Mouse (Mus musculus): ENCODE results near the gene Cdh13. TPM values are rescaled to one million over a fixed set of nuclear protein-coding genes. Genes with fewer than 3 reads are reported as not detected.

The Cdh13 gene
- polyA plus RNA-seq, 1 experiment from 2014 or later = 3.5 TPM

DNA sequence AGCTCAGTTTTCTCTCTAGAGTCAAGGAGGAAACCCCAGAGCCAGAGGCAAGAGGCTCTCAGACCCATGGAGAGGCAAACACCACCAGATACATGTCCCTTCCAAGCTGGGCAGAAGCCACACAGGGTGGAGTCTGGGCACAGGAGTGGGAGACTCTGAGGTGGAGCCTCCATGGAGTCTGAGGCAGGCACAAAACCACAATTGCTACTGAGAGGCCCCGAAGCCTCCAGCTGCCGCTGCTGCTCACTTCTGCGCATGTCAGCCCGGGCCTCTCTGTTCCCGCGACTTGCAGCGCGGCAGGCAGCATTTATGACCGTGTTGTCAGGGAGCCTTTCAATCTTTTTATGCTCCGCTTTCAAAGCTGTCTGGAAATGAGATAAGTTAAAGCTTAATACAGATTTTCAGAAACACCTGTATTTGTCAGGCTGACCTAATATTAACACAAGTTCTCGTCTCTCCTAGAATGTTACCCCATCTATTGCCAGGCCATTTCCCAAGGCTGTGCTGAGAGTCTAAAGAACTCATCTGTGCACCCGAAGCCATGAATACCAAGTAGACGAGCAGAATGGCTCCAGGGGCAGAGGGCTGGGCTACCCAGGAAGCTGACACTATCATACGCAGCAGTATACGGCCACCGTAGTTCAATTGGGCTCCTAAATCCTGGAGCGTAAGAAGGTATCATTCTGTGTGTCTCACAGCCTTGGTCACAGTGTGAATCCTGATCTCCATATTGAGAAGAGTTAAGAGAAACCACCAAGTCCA lies 30.1 kb downstream of the Cdh13 start:
- Histone ChIP-seq H3K4me2 (no peak overlapping the region), H3K27ac (no peak overlapping the region), H3K4me3 (no peak overlapping the region), H3K9ac (no peak overlapping the region), H3K36me3 (no peaks in the 10 kb centered on the region), H3K4me1 (no peaks in the 10 kb centered on the region), H3K27me3 (no peaks in the 10 kb centered on the region), H3K9me3 (no peaks in the 10 kb centered on the region)
- WGBS = 58% methylated on average over 17 of the region's 17 CpGs
- ATAC-seq (ENCODE audit: borderline replicate concordance, extremely low read depth, low FRiP score, low TSS enrichment) = no peak

DNA sequence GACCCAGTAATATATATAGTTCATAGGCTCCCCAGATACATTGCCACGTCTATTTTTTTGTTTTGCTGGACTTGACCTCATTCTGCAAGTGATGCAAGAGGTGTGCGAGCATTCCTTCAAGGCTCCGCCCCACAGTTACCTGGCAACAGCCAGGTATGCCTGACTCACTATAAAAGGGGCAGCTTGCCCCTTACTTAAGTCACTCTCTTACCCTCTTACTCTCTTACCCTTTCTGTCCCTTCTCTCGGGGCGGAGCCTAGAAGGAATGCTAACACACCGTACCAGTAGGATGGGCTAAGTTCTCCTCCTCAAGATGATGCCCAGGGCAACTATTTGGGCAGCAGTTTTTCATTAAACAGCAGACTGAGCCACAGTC lies 30.6 kb downstream of the Cdh13 start:
- Histone ChIP-seq H3K9me3 (no peaks in the 10 kb centered on the region), H3K27me3 (no peaks in the 10 kb centered on the region), H3K4me2 (no peak overlapping the region), H3K36me3 (no peaks in the 10 kb centered on the region), H3K27ac (no peak overlapping the region), H3K9ac (no peak overlapping the region), H3K4me3 (no peak overlapping the region), H3K4me1 (no peaks in the 10 kb centered on the region)
- no peak for ATAC-seq (ENCODE audit: borderline replicate concordance, extremely low read depth, low FRiP score, low TSS enrichment)
- 65% methylated on average over 6 of the region's 6 CpGs for WGBS

DNA sequence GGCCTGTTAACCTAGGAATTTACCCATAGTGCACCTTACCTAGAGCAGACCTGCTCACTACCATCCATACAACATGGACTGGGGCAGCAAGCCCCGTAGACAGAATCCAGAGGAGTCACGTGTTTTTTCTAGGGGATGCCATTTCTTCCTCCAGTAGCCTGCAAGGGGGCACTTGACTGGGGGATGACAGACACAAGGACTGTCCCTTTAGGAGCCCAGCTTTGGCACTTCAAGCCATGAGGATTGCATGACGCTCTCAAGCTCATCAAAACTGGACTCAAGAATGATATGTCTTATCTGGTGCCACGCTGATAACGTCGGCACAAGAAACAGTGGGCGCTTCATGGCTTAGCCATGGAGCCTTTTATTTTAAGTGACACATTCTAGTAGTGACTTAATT lies 31.4 kb downstream of the Cdh13 start:
- no peaks in the 10 kb centered on the region for H3K4me1 ChIP-seq
- ATAC-seq (ENCODE audit: borderline replicate concordance, extremely low read depth, low FRiP score, low TSS enrichment) = no peak
- no peak overlapping the region for H3K4me2 ChIP-seq
- H3K9me3 ChIP-seq = no peaks in the 10 kb centered on the region
- H3K9ac ChIP-seq = no peak overlapping the region
- WGBS = 81% methylated on average over 7 of the region's 7 CpGs
- H3K4me3 ChIP-seq = no peak overlapping the region
- no peaks in the 10 kb centered on the region for H3K36me3 ChIP-seq
- H3K27me3 ChIP-seq = no peaks in the 10 kb centered on the region
- no peak overlapping the region for H3K27ac ChIP-seq

DNA sequence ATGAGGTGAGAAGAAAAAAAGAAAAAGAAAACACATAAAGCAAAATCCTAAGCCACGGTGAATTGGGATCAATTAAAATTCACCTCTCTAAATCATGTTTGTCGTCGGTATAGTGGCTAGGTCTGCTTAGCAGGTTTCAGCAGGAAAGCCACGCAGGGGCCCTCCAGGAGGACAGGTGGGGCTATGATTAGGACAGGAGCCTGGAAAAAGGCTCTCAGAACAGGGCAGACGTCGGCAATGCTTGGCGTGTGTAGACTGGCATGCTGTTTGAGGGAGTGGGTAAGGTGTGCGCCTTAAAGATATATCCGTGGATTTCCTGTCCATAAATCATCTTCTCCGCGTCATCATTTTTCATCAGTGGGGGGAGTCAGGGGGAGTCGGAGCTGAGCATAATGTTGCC lies 32.9 kb downstream of the Cdh13 start:
- Histone ChIP-seq H3K4me1 (no peaks in the 10 kb centered on the region), H3K9ac (no peak overlapping the region), H3K9me3 (no peaks in the 10 kb centered on the region), H3K4me2 (no peak overlapping the region), H3K27me3 (no peaks in the 10 kb centered on the region), H3K4me3 (no peak overlapping the region), H3K27ac (no peak overlapping the region), H3K36me3 (no peaks in the 10 kb centered on the region)
- 68% methylated on average over 12 of the region's 12 CpGs for WGBS
- no peak for ATAC-seq (ENCODE audit: borderline replicate concordance, extremely low read depth, low FRiP score, low TSS enrichment)

DNA sequence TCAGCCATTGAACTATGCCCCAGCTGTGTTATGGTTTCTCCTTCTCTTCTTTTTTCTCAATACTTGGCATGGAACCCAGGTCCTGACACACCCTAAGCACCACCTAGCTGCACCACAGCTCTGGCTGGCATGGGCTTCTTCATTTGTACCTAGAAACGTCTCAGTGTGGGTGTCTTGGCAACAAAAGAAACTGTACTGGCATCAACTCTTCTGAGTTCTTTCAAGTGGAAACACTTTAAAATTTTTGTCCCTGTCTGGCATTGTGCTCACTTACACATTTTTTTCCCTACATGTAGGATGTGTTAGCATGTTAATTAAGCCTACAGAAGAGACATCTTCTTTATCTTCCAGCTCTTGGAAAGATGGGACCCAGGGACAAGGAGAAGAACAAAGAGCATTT lies 37.0 kb downstream of the Cdh13 start:
- Histone ChIP-seq H3K4me3 (no peak overlapping the region), H3K4me1 (no peaks in the 10 kb centered on the region), H3K9ac (no peak overlapping the region), H3K36me3 (no peaks in the 10 kb centered on the region), H3K4me2 (no peak overlapping the region), H3K27ac (no peak overlapping the region), H3K9me3 (no peaks in the 10 kb centered on the region), H3K27me3 (no peaks in the 10 kb centered on the region)
- WGBS = 65% methylated on average over 1 of the region's 1 CpGs
- ATAC-seq (ENCODE audit: borderline replicate concordance, extremely low read depth, low FRiP score, low TSS enrichment) = no peak

DNA sequence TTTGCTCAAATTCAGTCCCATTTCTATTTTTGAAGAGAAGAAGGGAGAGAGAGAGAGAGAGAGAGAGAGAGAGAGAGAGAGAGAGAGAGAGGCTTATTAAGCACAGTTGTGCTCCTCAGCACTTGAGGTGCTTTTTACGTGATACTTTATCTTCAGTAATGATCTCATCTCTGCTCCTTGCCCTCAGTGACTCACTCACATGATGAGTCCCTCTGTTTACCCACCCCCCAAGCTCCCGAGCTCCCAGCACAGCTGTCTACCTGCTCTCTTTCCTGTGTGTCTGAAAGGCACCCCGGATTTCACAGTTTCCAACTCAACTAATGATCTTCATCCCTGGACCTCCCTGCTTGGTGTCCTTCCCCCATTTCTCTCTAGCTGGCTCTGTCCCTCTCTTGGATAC lies 39.9 kb downstream of the Cdh13 start:
- H3K36me3 ChIP-seq = no peaks in the 10 kb centered on the region
- no peak overlapping the region for H3K27ac ChIP-seq
- no peaks in the 10 kb centered on the region for H3K4me1 ChIP-seq
- 55% methylated on average over 3 of the region's 3 CpGs for WGBS
- no peaks in the 10 kb centered on the region for H3K9me3 ChIP-seq
- no peaks in the 10 kb centered on the region for H3K27me3 ChIP-seq
- no peak overlapping the region for H3K4me3 ChIP-seq
- H3K4me2 ChIP-seq = no peak overlapping the region
- ATAC-seq (ENCODE audit: borderline replicate concordance, extremely low read depth, low FRiP score, low TSS enrichment) = no peak
- no peak overlapping the region for H3K9ac ChIP-seq

DNA sequence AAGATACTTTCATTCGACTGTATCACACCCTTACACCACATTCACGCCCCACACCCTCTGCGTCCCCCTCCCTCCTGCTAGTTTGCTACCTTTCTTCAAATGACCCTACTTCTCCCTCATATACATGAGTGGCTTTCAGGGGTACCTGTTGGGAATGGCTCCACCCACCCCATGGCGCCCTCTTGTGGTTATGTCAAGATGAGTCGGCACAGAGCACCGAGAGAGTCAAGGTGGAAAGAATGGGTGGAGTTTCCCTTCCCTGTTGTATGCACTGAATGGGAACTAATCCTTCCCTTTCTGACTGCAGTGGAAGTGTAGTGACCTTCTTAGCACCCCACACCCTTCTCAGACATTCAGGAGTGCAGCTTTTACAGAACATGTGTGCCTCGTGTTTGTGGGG lies 51.4 kb downstream of the Cdh13 start:
- no peak overlapping the region for H3K4me3 ChIP-seq
- H3K4me2 ChIP-seq = no peak overlapping the region
- no peak overlapping the region for H3K9ac ChIP-seq
- no peaks in the 10 kb centered on the region for H3K36me3 ChIP-seq
- no peaks in the 10 kb centered on the region for H3K9me3 ChIP-seq
- WGBS = 69% methylated on average over 7 of the region's 7 CpGs
- no peak for ATAC-seq (ENCODE audit: borderline replicate concordance, extremely low read depth, low FRiP score, low TSS enrichment)
- no peaks in the 10 kb centered on the region for H3K4me1 ChIP-seq
- no peaks in the 10 kb centered on the region for H3K27me3 ChIP-seq
- no peak overlapping the region for H3K27ac ChIP-seq

DNA sequence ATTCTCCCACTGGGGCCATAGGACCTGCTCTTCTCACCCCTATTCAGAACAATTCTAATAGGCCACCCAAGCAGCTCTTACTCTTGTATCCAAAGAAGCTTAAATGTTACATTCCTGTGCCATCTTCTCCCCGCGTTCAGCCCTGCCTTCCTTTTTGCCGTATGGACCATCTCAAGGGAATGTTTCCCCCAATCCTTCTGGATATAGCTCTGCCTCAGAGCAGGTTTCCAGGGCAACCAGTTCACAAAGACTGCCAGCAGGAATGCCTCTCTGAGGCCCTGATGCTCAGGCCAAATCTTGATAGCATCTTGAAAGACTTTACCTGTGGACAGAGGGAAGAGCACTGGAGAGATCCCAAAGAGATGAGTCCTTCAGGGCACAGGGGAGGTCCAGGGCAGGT lies 56.2 kb downstream of the Cdh13 start:
- no peak overlapping the region for H3K9ac ChIP-seq
- H3K27me3 ChIP-seq = no peaks in the 10 kb centered on the region
- ATAC-seq (ENCODE audit: borderline replicate concordance, extremely low read depth, low FRiP score, low TSS enrichment) = no peak
- H3K4me3 ChIP-seq = no peak overlapping the region
- 83% methylated on average over 3 of the region's 3 CpGs for WGBS
- no peaks in the 10 kb centered on the region for H3K4me1 ChIP-seq
- H3K36me3 ChIP-seq = no peaks in the 10 kb centered on the region
- no peaks in the 10 kb centered on the region for H3K9me3 ChIP-seq
- no peak overlapping the region for H3K27ac ChIP-seq
- no peak overlapping the region for H3K4me2 ChIP-seq

DNA sequence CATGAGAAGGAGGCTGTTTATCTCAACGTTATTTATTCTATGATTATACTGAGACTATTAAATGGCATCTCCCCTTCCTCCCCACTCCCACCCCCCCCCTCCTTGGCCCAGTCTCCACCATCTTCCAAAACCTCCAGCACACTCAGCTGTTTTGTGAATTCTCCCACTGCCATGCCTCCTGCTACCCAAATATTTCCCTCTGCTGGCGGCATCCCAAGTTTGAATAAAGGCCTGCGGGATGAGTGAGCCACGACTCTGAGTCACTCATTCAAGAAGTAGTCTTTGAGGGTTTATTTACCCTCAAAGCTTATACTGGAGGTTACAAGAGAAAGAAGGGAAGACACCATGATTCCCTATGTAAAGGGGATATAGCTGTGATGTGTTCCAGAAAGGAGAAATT lies 59.7 kb downstream of the Cdh13 start:
- peak; percentile 27; the same call in 1 of the 2 replicates for ATAC-seq (ENCODE audit: borderline replicate concordance, extremely low read depth, low FRiP score, low TSS enrichment)
- Histone ChIP-seq H3K27ac (no peak overlapping the region), H3K27me3 (no peaks in the 10 kb centered on the region), H3K4me3 (no peak overlapping the region), H3K4me2 (no peak overlapping the region), H3K9ac (no peak overlapping the region), H3K4me1 (no peaks in the 10 kb centered on the region), H3K36me3 (no peaks in the 10 kb centered on the region), H3K9me3 (no peaks in the 10 kb centered on the region)
- WGBS = 45% methylated on average over 4 of the region's 4 CpGs

DNA sequence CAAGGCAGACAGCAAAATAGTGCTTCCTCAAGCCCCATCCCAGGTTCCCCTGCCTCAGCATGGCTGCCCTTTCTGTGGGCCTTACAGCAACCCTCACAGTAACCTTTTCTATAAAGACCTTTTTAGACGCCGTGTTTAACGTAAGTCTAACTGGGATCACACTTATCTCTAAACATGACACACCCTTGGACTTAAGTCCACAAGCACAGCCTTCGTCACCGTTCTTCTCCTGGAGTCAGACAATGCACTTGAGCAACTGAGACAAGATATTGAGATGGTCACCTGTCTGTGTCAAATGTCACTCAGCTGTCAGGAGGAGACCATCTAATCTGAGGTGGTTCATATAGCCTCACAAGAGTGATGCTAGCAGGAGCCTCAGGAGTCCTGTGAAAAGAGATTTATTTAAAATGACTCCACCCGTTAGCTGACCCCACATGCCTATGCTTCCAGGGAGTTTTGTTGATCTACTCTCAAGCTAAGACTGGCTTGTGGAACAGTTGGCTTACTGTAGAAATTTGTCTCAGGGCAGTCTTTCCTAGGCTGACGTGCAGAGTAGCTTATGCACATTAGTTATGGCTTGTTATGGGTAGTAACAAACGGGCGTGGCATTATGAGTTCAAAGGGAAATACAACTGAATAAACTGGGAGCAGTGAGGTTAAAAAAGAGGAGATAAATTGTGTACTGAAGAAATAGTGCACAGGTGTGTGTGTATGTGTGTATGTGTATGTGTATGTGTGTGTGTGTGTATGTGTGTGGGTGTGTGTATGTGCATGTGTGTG lies 65.4 kb downstream of the Cdh13 start:
- Histone ChIP-seq H3K9ac (no peak overlapping the region), H3K9me3 (no peaks in the 10 kb centered on the region), H3K4me3 (no peak overlapping the region), H3K4me2 (no peak overlapping the region), H3K36me3 (no peaks in the 10 kb centered on the region), H3K4me1 (no peaks in the 10 kb centered on the region), H3K27me3 (no peaks in the 10 kb centered on the region), H3K27ac (no peak overlapping the region)
- no peak for ATAC-seq (ENCODE audit: borderline replicate concordance, extremely low read depth, low FRiP score, low TSS enrichment)
- WGBS = 65% methylated on average over 9 of the region's 9 CpGs

DNA sequence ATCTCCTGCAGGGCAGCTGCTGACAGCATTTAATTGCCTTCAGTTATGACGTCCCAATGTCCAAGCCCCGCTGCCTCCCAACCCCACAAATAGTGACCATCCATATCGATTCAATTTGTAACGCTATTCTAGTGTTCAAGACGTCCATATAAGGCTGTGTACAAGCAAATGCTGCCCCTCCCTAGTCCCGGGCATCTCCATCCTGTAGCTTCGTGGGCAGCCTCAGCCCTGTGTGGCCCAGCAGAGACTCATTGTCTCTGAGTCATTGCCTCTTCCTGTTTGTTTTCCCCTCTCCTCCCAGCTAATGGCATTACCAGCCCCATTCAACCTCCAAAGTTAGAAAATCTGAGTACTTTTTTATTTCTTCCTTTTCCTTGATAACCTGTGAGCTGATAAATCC lies 66.6 kb downstream of the Cdh13 start:
- no peak overlapping the region for H3K9ac ChIP-seq
- no peak overlapping the region for H3K4me3 ChIP-seq
- WGBS = 66% methylated on average over 7 of the region's 7 CpGs
- no peaks in the 10 kb centered on the region for H3K36me3 ChIP-seq
- ATAC-seq (ENCODE audit: borderline replicate concordance, extremely low read depth, low FRiP score, low TSS enrichment) = no peak
- no peak overlapping the region for H3K27ac ChIP-seq
- H3K9me3 ChIP-seq = no peaks in the 10 kb centered on the region
- H3K4me2 ChIP-seq = no peak overlapping the region
- no peaks in the 10 kb centered on the region for H3K27me3 ChIP-seq
- no peaks in the 10 kb centered on the region for H3K4me1 ChIP-seq

DNA sequence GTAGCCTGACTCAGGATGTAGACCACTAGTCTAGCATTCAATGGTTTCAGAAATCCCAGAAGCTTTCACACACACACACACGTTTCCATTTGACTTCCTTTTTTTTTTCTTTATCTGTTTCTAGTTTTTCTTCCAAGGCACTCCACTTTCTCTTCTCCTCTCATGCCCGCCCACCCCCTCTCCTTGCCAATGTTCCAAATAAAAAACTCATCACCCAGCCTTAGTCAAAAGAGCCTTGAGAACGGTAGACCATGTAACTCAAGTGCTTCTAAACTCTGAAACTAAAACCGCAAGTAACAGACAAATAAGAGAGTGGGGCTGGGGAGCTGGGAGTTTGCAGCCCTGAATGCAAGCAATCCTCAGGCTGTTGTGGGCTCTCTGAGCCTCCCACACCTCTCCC lies 69.5 kb downstream of the Cdh13 start:
- Histone ChIP-seq H3K4me1 (no peaks in the 10 kb centered on the region), H3K4me2 (no peak overlapping the region), H3K27me3 (no peaks in the 10 kb centered on the region), H3K9me3 (no peaks in the 10 kb centered on the region), H3K9ac (no peak overlapping the region), H3K27ac (no peak overlapping the region), H3K4me3 (no peak overlapping the region), H3K36me3 (no peaks in the 10 kb centered on the region)
- 69% methylated on average over 4 of the region's 4 CpGs for WGBS
- ATAC-seq (ENCODE audit: borderline replicate concordance, extremely low read depth, low FRiP score, low TSS enrichment) = no peak

All from lung, embryonic 15.5 days (tissue).